Mouse (Mus musculus) hindbrain, postnatal 0 days (tissue): Measurements from ENCODE around the gene Tmem214. TPM values are rescaled to one million over a fixed set of nuclear protein-coding genes. Genes with fewer than 3 reads are reported as not detected.

ENCODE experiments used
- ATAC-seq: fragments of 200-750 bp; cut with Nextera tagmentation; 2 replicates; pipeline ENCODE4 v1.8.0; 2017; ENCODE audit warnings: mild to moderate bottlenecking, moderate TSS enrichment, moderate library complexity
- DNase-seq: peaks from one replicate; pipeline ENCODE4 v3.0.0-alpha.2; 2015; ENCODE audit warnings: low spot score
- H3K27ac ChIP-seq: fragments of 300-500 bp; sonication (generic); 2 replicates; pipeline ENCODE4 v1.5.1; 2014; ENCODE audit warnings: mild to moderate bottlenecking
- H3K27me3 ChIP-seq: fragments of 300-500 bp; sonication (generic); 2 replicates; pipeline ENCODE4 v1.6.1; 2014; ENCODE audit warnings: low read length, mixed read lengths; ENCODE audit not compliant: insufficient read depth
- H3K36me3 ChIP-seq: fragments of 300-500 bp; sonication (generic); 2 replicates; pipeline ENCODE4 v1.6.1; 2014; ENCODE audit warnings: low read length, mixed read lengths; ENCODE audit not compliant: insufficient read depth
- H3K4me1 ChIP-seq: fragments of 300-500 bp; sonication (generic); 2 replicates; pipeline ENCODE4 v1.6.1; 2014; ENCODE audit warnings: antibody characterized with exemption, low read length, mixed read lengths; ENCODE audit not compliant: insufficient read depth
- H3K4me2 ChIP-seq: fragments of 300-500 bp; sonication (generic); 2 replicates; pipeline ENCODE4 v1.6.1; 2014; ENCODE audit warnings: low read depth, mild to moderate bottlenecking, low read length, moderate library complexity, mixed read lengths
- H3K4me3 ChIP-seq: fragments of 300-500 bp; sonication (generic); 2 replicates; pipeline ENCODE4 v1.5.1; 2014; ENCODE audit warnings: low read length
- H3K9ac ChIP-seq: fragments of 300-500 bp; sonication (generic); replicated peaks from 2 replicates; pipeline ENCODE4 v1.6.1; 2014; ENCODE audit warnings: mild to moderate bottlenecking, low read length, moderate library complexity, mixed read lengths
- H3K9me3 ChIP-seq: fragments of 300-500 bp; sonication (generic); 2 replicates; pipeline ENCODE4 v1.6.1; 2016; ENCODE audit warnings: low read length, mixed read lengths
- CTCF ChIP-seq: IDR thresholded peaks from 2 replicates; pipeline ENCODE4 v1.5.1; 2016; ENCODE audit warnings: antibody characterized with exemption, control low read depth, low read depth
- WGBS: fragments of 180-500 bp; shearing (Covaris S2); extraction: QIAGEN DNeasy Blood & Tissue Kit; methylation state at CpG from one replicate; pipeline ENCODE4 v1.1.7; 2014; 5-methylcytosine and 5-hydroxymethylcytosine counted together
- polyA plus RNA-seq: library from polyadenylated mRNA; unstranded; fragments of >200 nt; fragmentation: Nextera tagmentation; extraction: Ambion mirVana; gene quantifications from 2 replicates; pipeline ENCODE4 v1.2.1, GENCODE M21; 2015
- total RNA-seq: library from RNA; depleted of rRNA; stranded (reverse); fragments of >200 nt; gene quantifications from 2 replicates; pipeline ENCODE4 v1.2.3, GENCODE M21; 2014; rRNA removed

Tmem214 gene
- total RNA-seq: 86.7 and 89.5 TPM in 2 replicates
- polyA plus RNA-seq: 59.1 and 59.2 TPM in 2 replicates

DNA sequence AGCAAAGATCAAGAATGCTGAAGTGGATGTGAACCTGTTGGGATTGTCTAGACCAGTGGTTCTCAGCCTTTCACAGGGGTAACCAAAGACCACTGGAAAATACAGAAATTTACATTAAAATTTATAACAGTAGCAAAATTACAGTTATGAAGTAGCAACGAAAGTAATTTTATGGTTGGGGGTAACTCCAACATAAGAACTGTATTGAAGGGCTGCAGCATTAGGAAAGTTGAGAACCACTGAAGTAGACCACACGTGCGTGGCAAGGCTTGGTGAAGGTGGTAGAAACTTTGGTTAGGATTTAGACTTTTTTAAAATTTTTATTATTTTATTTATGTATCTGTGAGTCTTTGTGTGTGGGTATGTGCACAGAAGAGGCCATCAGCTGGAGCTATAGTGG, at the start of gene Tmem214:
Gene Tmem214 (plus strand): TSS at position 301 of the 400 bp plus-strand sequence.
- no peak for DNase-seq
- Histone ChIP-seq H3K4me1 (0 out of 2 replicates have a peak, but pooled peaks cover 5% of the 10 kb centered on the region), H3K9me3 (no peaks in the 10 kb centered on the region), H3K27me3 (no peaks in the 10 kb centered on the region), H3K9ac (no peak within 1 kb of the TSS; the same call in 1 of the 2 replicates), H3K27ac (no peak within 1 kb of the TSS), H3K4me2 (peak within 1 kb of the TSS; percentile 82; the same call in 1 of the 2 replicates), H3K4me3 (no peak within 1 kb of the TSS), H3K36me3 (peaks cover 34% of the 10 kb centered on the region)
- 95% methylated on average over 3 of the region's 3 CpGs for WGBS
- ATAC-seq: no peak
- no peak for TF ChIP-seq CTCF

DNA sequence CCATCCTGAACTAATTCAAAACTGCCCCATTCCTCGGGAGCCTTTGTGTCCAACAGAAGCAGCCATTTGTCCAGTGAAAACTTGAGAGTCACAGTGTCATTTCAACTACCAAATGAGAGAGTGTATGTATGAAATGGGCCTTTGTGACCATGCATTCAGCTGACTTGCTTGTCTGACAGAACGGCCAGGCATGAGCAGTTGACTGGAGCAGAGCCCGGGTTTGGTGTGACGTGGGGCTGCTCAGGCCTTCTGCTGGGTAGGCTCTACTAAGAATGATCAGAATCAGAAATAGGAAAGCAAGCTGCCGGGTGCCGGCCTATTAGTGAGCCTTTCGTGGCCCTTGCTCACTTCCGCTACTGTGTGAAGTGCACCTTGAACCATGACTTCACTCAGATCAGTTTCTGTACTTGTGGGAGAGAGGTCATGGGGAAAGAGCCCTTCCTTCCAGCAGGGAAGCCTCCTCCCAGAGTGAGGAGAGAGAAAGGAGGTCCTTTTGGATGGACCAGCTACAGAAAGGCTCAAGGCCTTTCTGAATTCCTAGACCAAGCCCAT, 49.0 kb upstream of the Tmem214 start:
- ATAC-seq: no peak
- peaks cover 26% of the 10 kb centered on the region for H3K4me1 ChIP-seq
- H3K9ac ChIP-seq: no peak overlapping the region
- H3K36me3 ChIP-seq: no peaks in the 10 kb centered on the region
- H3K9me3 ChIP-seq: no peaks in the 10 kb centered on the region
- H3K27me3 ChIP-seq: no peaks in the 10 kb centered on the region
- H3K4me2 ChIP-seq: no peak overlapping the region
- DNase-seq: peak; percentile 36
- 74% methylated on average over 8 of the region's 8 CpGs for WGBS
- no peak for TF ChIP-seq CTCF
- no peak overlapping the region for H3K27ac ChIP-seq
- H3K4me3 ChIP-seq: no peak overlapping the region

DNA sequence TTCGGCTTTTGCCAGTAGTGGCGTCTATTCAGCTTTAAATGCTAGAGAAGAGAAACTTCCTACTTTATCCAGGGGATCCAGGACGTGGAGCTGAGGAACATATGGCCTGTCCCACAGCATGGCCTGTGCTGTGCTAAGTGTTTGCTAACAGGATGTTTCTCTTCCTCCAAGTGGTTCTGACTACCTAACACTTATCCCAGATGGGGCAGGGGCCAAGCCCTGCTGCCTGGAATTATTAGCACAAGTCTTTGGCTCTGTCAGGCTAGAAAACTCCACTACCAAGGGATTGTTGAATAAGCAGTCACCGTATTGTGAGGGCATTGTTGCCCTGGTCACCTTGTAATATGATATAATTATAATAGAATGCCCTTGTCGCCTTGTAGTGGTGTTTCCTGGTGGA, 45.1 kb upstream of the Tmem214 start:
- Histone ChIP-seq H3K27me3 (no peaks in the 10 kb centered on the region), H3K4me1 (peaks cover 11% of the 10 kb centered on the region; the same call in 1 of the 2 replicates), H3K4me2 (no peak overlapping the region), H3K27ac (no peak overlapping the region), H3K9ac (no peak overlapping the region), H3K36me3 (no peaks in the 10 kb centered on the region), H3K9me3 (no peaks in the 10 kb centered on the region), H3K4me3 (no peak overlapping the region)
- no peak for TF ChIP-seq CTCF
- ATAC-seq (no peak), DNase-seq (no peak)
- 83% methylated on average over 5 of the region's 5 CpGs for WGBS

DNA sequence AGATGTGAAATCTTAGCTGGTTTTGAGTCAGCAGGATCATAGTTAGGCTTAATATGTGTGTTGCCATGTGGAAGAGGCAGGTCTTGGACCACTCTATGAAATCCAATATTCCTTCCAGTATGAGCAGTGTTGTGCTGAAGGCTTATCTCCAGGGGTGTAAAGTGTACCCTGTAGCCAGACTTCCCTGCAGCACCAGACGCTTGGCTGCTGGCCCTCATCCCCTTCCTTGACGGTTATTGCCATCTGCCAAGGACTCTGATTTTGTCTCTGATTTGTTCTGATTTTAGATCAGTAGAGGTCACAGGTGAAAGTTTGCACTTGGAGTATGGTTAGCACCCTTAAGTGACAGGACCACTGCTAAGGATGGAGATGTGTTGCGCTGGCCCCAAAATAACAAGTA, 44.7 kb upstream of the Tmem214 start:
- no peak for TF ChIP-seq CTCF
- Histone ChIP-seq H3K4me1 (peaks cover 11% of the 10 kb centered on the region; the same call in 1 of the 2 replicates), H3K9ac (no peak overlapping the region), H3K4me2 (no peak overlapping the region), H3K36me3 (no peaks in the 10 kb centered on the region), H3K9me3 (no peaks in the 10 kb centered on the region), H3K27me3 (no peaks in the 10 kb centered on the region), H3K4me3 (no peak overlapping the region), H3K27ac (no peak overlapping the region)
- DNase-seq (no peak), ATAC-seq (0 out of 2 replicates have a peak, but pooled peaks have one; percentile 46)
- WGBS: 75% methylated on average over 3 of the region's 3 CpGs

DNA sequence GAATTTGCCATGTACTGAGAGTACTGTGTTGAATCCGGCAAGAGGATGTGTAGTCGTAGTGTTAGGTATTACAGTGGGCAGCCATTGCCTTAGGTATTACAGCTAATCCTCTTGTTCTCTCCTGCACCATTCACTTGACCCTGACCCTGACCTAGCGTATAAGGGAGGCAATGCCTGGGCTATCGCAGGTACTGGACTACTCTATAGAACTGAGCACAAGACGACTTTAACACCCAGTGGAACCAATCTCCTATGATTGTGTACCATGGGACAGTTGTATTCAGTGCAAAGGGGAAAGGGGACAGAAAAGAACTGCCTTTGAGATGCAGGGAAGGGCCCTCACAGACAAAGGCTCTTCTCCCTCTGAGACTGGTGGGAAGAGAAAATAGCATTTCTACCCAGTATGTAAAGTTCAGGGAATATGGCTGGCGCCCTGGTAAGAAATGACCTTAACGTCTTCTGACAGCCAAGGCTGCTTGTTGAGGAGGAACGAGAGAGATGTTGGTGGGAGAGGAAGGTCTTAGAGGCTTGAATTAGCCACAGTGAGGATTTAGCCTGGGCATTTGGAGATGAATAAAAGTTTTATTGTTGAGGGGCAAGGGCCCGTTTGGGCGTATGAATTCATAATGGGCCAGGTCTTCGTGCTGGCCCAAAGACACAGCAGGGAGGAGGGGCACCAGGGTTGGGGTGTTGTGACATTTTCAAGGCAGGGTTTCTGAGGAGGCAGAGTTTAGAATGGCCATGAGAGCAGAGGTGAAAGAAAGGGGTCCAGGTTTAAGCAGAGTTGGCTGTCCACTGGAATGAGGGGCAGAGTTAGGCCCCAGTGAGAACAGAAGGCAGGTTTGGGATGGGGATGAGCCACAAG, 43.5 kb upstream of the Tmem214 start:
- H3K4me1 ChIP-seq: peaks cover 3% of the 10 kb centered on the region; the same call in 1 of the 2 replicates
- no peak overlapping the region for H3K4me2 ChIP-seq
- TF ChIP-seq CTCF: no peak
- no peaks in the 10 kb centered on the region for H3K36me3 ChIP-seq
- no peak overlapping the region for H3K27ac ChIP-seq
- no peak overlapping the region for H3K4me3 ChIP-seq
- 54% methylated on average over 11 of the region's 11 CpGs for WGBS
- no peak overlapping the region for H3K9ac ChIP-seq
- no peaks in the 10 kb centered on the region for H3K9me3 ChIP-seq
- no peak for DNase-seq
- ATAC-seq: no peak
- H3K27me3 ChIP-seq: no peaks in the 10 kb centered on the region

DNA sequence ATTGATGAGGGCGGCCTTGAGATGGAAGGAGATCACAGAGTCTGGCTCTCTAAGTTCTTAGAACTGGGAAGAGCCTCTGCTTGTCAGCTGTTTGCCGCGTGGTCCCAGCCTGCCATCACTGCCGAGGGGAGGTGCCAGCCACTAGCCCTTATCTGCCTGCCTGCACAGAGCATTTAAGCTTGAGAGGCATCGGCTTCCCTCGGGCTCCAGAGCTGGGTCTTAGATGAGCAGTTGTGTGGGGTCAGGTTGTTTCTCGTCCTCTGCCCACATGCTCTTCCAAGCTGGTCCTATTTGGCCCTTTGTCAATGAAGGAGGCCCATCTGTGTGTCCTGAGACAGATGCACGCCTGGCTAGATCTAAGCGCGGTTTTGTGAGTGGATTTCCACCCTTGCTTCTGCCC, 42.6 kb upstream of the Tmem214 start:
- DNase-seq: peak; percentile 30
- Histone ChIP-seq H3K4me1 (peaks cover 3% of the 10 kb centered on the region; the same call in 1 of the 2 replicates), H3K27me3 (no peaks in the 10 kb centered on the region), H3K9me3 (no peaks in the 10 kb centered on the region), H3K27ac (peak overlapping the region; percentile 11; the same call in 1 of the 2 replicates), H3K9ac (no peak overlapping the region), H3K36me3 (no peaks in the 10 kb centered on the region), H3K4me3 (no peak overlapping the region), H3K4me2 (no peak overlapping the region)
- 56% methylated on average over 10 of the region's 10 CpGs for WGBS
- TF ChIP-seq CTCF: no peak
- ATAC-seq: 0 out of 2 replicates have a peak, but pooled peaks have one; percentile 24
